Mouse (Mus musculus) leukemia stem cell, adult 10-12 weeks (primary cell): ENCODE measurements around the gene Olfr850. TPM values are rescaled to one million over a fixed set of nuclear protein-coding genes. Genes with fewer than 3 reads are reported as not detected.

ENCODE experiments used
- polyA plus RNA-seq: library from polyadenylated mRNA; stranded (reverse); fragments of >175 nt; gene quantifications from 2 replicates; pipeline ENCODE4 v1.2.3, GENCODE M21; 2012; ENCODE audit warnings: low replicate concordance

The Olfr850 gene
- polyA plus RNA-seq: not detected in 2 replicates

DNA sequence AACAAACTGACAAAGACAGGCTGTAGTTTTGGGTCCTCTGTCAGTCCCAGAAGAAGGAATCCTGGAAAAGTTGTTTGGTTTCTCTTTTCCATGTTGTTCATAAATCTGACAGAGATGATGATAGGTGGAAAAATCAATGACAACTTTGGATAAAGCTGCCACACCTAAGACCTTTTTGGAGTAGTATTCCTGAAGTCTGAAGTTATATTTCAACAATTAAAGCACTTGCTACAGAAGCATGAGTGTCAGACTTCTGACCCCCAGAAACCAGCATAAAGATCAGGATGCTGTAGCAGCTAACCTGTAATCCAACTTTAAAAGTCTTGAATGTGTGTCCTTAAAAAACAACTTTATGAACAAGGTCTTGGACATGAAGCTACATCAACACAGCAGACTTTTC lies at the start of gene Olfr850:
Gene Olfr850 (minus strand): TSS at position 101 of the 400 bp plus-strand sequence.

DNA sequence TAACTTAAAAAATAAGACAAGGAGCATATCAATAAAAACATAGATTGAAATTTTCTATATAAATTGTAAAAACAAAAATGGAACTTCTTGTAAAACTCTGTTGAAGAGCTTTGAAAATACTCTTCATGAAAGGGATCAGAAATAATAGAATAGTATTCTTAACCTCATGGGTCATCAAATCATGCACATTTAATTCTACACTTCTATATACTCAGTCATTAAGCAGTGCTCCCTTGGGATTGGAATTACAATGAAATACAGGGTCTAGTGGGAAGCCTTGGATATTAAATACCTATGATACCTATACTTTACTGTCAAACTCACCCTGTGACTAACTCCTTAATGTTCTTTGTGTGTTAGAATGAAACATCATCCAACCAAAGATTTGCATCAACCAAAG lies 14.9 kb upstream of the Olfr850 start, which contains the start of gene Olfr851:
Gene Olfr851 (plus strand): TSS at position 301 of the 400 bp plus-strand sequence.

DNA sequence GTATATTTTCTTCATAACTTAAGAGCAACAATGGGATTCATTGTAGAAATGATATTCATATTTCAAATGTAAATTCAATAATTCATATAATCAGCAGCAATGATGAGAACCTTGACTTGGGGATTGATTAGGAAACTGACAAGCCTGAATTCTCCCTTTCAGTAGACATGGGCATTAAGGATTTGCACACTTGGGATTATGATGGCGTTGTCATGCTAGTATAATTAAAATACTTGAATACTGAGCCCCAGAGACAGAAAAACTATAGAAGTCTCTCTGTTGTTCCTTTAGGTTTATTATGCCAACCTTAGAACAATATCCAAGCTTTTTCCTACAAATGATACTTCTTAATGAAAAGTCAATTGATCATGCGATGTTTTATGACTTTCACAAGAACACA lies 38.1 kb downstream of the Olfr850 start, which contains the start of gene Olfr849:
Gene Olfr849 (plus strand): TSS at position 301 of the 400 bp plus-strand sequence.

Other genes with a start within 250 kb of the Olfr850 start
- not detected in 2 replicates for gene Olfr843, start 226.3 kb downstream of the Olfr850 start, polyA plus RNA-seq
- not detected in 2 replicates for gene Olfr844, start 161.9 kb downstream of the Olfr850 start, polyA plus RNA-seq
- gene Olfr845, start 141.8 kb downstream of the Olfr850 start, polyA plus RNA-seq: not detected in 2 replicates
- not detected in 2 replicates for gene Olfr846, start 114.2 kb downstream of the Olfr850 start, polyA plus RNA-seq
- gene Olfr847, start 99.6 kb downstream of the Olfr850 start, polyA plus RNA-seq: not detected in 2 replicates
- gene Olfr849, start 38.0 kb downstream of the Olfr850 start, polyA plus RNA-seq: not detected in 2 replicates
- 0.03 TPM in 1 of 2 replicates, not detected in the other for gene Olfr851, start 15.0 kb upstream of the Olfr850 start, polyA plus RNA-seq
- not detected in 2 replicates for gene Olfr853, start 62.8 kb upstream of the Olfr850 start, polyA plus RNA-seq
- gene Olfr854, start 89.1 kb upstream of the Olfr850 start, polyA plus RNA-seq: not detected in 2 replicates
- not detected in 2 replicates for gene Olfr855, start 104.4 kb upstream of the Olfr850 start, polyA plus RNA-seq
- gene Zfp317, start 143.9 kb upstream of the Olfr850 start, polyA plus RNA-seq: 0.18 and 0.77 TPM in 2 replicates
- 0.08 TPM in 1 of 2 replicates, not detected in the other for gene Olfr857, start 231.2 kb upstream of the Olfr850 start, polyA plus RNA-seq